Mouse (Mus musculus) lung, postnatal 10 days (tissue): ENCODE measurements at regions not wholly inside any gene's neighbourhood (a gene's known extent, or its start where the extent isn't known, plus 50 kb on each side); places are given as distances from the start of the nearest gene placed in this dataset.

Experiments used
- DNase-seq: peaks from one replicate; pipeline ENCODE4 v3.0.0; 2021

DNA sequence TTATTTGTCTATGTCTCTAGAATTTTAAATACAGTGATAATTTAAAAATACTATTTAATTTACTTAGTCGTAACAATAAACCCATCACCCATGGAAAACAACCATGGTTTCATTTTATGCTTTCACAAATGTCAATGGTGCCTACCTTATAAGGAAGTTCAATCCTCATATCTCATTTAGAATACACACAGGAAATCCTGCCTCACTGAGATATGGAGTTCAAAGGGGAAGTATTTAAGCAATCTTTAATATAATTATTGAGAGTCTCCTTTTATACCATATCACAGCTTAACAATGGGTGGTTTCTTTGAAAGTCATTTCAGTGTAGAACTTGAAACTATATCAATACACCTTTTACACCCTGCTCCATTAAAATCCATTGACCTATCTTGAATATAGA, 86.0 kb upstream of the Maf start:
- DNase-seq = no peak

GRCm38 (mm10) chr8:115788421-115788820, 80.8 kb upstream of the Maf start:
- DNase-seq = no peak

- no peak for DNase-seq
These were observed 78.6 kb upstream of the Maf start for GRCm38 (mm10) chr8:115786185-115786584.

DNA sequence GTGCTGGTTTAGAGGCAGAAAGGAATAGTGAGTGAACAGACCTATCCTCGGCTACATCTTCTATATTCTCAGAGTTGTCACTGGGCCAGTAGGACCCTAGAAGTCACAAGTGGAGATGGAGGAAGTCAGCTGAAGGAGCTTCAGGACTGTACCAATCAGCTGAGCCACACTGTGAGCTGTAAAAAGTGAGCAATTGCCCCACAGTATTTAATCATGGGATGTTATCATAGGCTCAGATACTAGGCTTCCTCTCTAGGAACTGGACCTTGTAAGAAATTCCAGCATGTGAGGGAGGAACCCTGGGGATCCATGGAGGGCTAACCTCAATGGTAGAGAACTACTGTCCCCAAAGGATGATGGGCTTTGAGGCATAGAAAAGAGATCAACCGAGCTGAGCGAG, 78.2 kb upstream of the Maf start:
- DNase-seq = no peak

DNA sequence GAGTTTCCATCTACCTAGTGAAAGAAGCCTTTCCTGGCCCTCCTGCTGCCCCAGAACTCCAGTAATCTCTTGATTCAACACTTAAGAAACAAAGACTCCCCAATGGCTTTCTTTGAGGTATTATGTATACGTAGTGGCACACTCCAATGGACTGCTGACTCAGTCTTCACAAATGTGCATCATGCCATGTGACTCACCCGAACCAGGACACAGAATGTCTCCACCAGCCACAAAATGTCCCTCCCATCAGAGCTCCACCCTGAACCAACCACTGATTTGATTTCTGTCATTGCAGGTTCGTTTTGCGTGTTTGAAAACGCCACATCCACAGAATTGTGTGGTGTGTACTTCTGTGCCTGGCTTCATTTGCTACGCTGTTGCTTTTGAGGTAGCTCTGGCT, 75.8 kb upstream of the Maf start:
- no peak for DNase-seq

DNA sequence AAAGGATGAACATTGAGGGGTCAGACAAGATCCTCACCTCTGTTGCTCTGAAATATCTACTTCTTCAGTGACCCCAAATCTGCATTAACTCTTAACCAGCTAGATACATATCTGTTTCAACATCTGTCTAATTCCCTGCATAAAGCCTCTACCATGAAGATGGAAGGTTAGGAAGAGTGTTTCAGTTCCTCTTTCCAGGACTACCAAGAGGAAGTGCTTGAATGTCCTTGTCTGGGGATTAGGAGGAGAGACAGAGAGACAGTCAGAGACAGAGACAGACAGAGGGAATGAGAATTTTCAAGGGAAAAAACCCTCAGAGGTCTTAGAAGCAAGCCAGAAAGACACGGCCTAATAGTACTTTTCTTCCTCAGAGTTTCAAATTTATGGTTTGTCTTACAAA, 70.8 kb upstream of the Maf start:
- no peak for DNase-seq

GRCm38 (mm10) chr8:115771060-115771459, 63.5 kb upstream of the Maf start:
- DNase-seq = no peak

- no peak for DNase-seq
These were observed 61.0 kb upstream of the Maf start for GRCm38 (mm10) chr8:115768631-115769030.

DNA sequence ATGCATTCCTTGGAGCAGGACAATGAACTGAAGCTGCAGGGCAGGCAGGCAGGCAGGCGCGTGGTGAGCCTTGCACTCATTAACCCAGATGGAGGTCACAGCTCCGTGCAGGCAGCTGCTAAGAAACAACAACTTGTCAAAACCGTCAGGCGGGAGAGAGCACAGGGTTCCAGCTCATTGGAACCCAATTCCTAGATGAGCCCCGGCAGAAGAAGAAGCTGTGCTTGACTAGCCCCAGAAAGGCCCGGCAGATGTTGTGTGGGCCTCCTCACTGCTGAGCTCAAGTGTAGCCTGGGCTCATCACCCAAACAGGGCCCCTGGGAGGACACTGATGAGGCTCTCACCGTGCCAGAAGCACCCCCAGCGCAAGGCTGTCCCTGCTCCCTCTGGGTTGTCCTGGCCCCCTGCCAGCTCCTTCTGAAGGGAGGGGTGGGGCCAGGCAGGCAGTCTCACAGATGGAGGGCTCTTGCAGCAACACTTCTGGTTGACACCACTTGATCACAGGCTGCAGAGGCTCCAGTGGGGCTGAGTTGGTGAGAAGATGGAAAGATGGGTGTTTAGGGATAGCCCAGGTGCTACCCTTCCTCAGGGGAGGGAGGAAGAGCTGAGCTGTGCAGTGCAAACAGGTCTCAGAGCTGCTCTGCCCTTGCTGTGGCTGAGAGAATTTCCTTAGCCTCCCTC, 58.8 kb upstream of the Maf start:
- DNase-seq = peak; percentile 51

- DNase-seq = no peak
These were observed 57.0 kb upstream of the Maf start for GRCm38 (mm10) chr8:115764551-115764950.

GRCm38 (mm10) chr8:115758011-115758410, 50.4 kb upstream of the Maf start:
- DNase-seq = no peak
